Mouse (Mus musculus): ENCODE data around the gene Amph.

- TF ChIP-seq CTCF (IDR thresholded peaks at IDR 0.05; ENCODE audit: borderline replicate concordance, insufficient read depth, low read depth, low read length) (no peak), POLR2A (IDR thresholded peaks at IDR 0.05; ENCODE audit: borderline replicate concordance, insufficient read depth, low read length) (no peak)
Measured at GRCm38 (mm10) chr13:18956065-18956913, 8.3 kb downstream of the Amph start.

All from cerebellum, adult 2 months (tissue).